Mouse (Mus musculus) neural tube, embryonic 11.5 days (tissue): ENCODE results near the gene Tifa. TPM values are rescaled to one million over a fixed set of nuclear protein-coding genes. Genes with fewer than 3 reads are reported as not detected.

Experiments
- ATAC-seq: fragments of 200-750 bp; cut with Nextera tagmentation; 2 replicates; pipeline ENCODE4 v1.8.0; 2017; ENCODE audit warnings: moderate number of reproducible peaks, mild to moderate bottlenecking, moderate TSS enrichment, moderate library complexity; ENCODE audit not compliant: insufficient read depth, low FRiP score, low TSS enrichment
- DNase-seq: peaks from one replicate; pipeline ENCODE4 v3.0.0-alpha.2; 2015; ENCODE audit warnings: low spot score
- H3K27ac ChIP-seq: fragments of 300-500 bp; sonication (generic); 2 replicates; pipeline ENCODE4 v1.5.1; 2014; ENCODE audit warnings: low read depth, mild to moderate bottlenecking, low read length
- H3K27me3 ChIP-seq: fragments of 300-500 bp; sonication (generic); 2 replicates; pipeline ENCODE4 v1.6.1; 2014; ENCODE audit warnings: mild to moderate bottlenecking, low read length, mixed read lengths; ENCODE audit not compliant: control insufficient read depth, insufficient read depth
- H3K36me3 ChIP-seq: fragments of 300-500 bp; sonication (generic); 2 replicates; pipeline ENCODE4 v1.6.1; 2014; ENCODE audit warnings: mild to moderate bottlenecking, low read length, moderate library complexity, mixed read lengths; ENCODE audit not compliant: control insufficient read depth, insufficient read depth
- H3K4me1 ChIP-seq: fragments of 300-500 bp; sonication (generic); 2 replicates; pipeline ENCODE4 v1.6.1; 2014; ENCODE audit warnings: low read length, mixed read lengths; ENCODE audit not compliant: control insufficient read depth, insufficient read depth
- H3K4me2 ChIP-seq: fragments of 300-500 bp; sonication (generic); 2 replicates; pipeline ENCODE4 v1.6.1; 2014; ENCODE audit warnings: low read depth, mild to moderate bottlenecking, moderate library complexity
- H3K4me3 ChIP-seq: fragments of 300-500 bp; sonication (generic); 2 replicates; pipeline ENCODE4 v1.5.1; 2014; ENCODE audit warnings: low read depth, low read length
- H3K9ac ChIP-seq: fragments of 300-500 bp; sonication (generic); 2 replicates; pipeline ENCODE4 v1.6.1; 2014; ENCODE audit warnings: mild to moderate bottlenecking, low read length
- H3K9me3 ChIP-seq: fragments of 300-500 bp; sonication (generic); 2 replicates; pipeline ENCODE4 v1.6.1; 2016; ENCODE audit warnings: low read length; ENCODE audit not compliant: control insufficient read depth
- WGBS: fragments of 180-500 bp; shearing (Covaris S2); extraction: QIAGEN DNeasy Blood & Tissue Kit; methylation state at CpG from one replicate; pipeline ENCODE4 v1.1.7; 2014; 5-methylcytosine and 5-hydroxymethylcytosine counted together
- polyA plus RNA-seq: library from polyadenylated mRNA; unstranded; fragments of >200 nt; fragmentation: Nextera tagmentation; extraction: Ambion mirVana; gene quantifications from 2 replicates; pipeline ENCODE4 v1.2.1, GENCODE M21; 2014

Gene Tifa
- polyA plus RNA-seq, 1 experiment from 2014 or later, result 2.4 TPM

- Histone ChIP-seq H3K9ac (no peak overlapping the region), H3K4me1 (peaks cover 2% of the 10 kb centered on the region; the same call in 1 of the 2 replicates), H3K36me3 (no peaks in the 10 kb centered on the region), H3K27ac (no peak overlapping the region), H3K27me3 (peaks cover 21% of the 10 kb centered on the region), H3K9me3 (no peaks in the 10 kb centered on the region), H3K4me3 (no peak overlapping the region), H3K4me2 (no peak overlapping the region)
- 89% methylated on average over 6 of the region's 6 CpGs for WGBS
- DNase-seq (no peak), ATAC-seq (no peak)
Measured at GRCm38 (mm10) chr3:127756458-127756857, 33.1 kb upstream of the Tifa start.

DNA sequence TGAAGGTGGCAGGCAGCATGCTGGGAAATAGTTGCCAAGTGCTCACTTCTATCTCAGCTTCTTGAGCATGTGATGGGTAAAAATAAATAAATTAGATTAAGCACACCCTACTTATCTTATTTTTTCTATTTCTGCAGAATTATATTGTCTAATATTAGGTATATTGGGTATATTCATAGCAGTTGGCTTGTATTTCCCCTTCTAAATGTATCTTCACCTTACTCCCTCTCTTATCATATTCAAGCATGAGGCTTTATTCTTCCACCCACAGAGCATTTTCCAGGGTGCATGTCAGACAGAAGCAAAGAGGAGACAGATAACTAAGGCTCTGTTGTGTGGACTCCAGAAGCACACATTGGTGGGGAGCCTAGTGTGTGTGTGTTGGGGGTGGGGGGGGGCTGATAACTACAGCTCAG is 31.7 kb upstream of the Tifa start:
- ATAC-seq (no peak), DNase-seq (no peak)
- no peak overlapping the region for H3K27ac ChIP-seq
- no peaks in the 10 kb centered on the region for H3K36me3 ChIP-seq
- H3K4me1 ChIP-seq, result peaks cover 2% of the 10 kb centered on the region; the same call in 1 of the 2 replicates
- H3K4me3 ChIP-seq, result no peak overlapping the region
- H3K4me2 ChIP-seq, result no peak overlapping the region
- peaks cover 24% of the 10 kb centered on the region for H3K27me3 ChIP-seq
- no peak overlapping the region for H3K9ac ChIP-seq
- H3K9me3 ChIP-seq, result no peaks in the 10 kb centered on the region

- no peak overlapping the region for H3K4me2 ChIP-seq
- no peak overlapping the region for H3K27ac ChIP-seq
- no peaks in the 10 kb centered on the region for H3K36me3 ChIP-seq
- H3K27me3 ChIP-seq, result peaks cover 21% of the 10 kb centered on the region
- WGBS, result 11% methylated on average over 4 of the region's 4 CpGs
- H3K9me3 ChIP-seq, result no peaks in the 10 kb centered on the region
- H3K4me3 ChIP-seq, result no peak overlapping the region
- H3K4me1 ChIP-seq, result peaks cover 2% of the 10 kb centered on the region; the same call in 1 of the 2 replicates
- ATAC-seq (no peak), DNase-seq (no peak)
- no peak overlapping the region for H3K9ac ChIP-seq
Measured at GRCm38 (mm10) chr3:127758806-127759205, 30.8 kb upstream of the Tifa start.

DNA sequence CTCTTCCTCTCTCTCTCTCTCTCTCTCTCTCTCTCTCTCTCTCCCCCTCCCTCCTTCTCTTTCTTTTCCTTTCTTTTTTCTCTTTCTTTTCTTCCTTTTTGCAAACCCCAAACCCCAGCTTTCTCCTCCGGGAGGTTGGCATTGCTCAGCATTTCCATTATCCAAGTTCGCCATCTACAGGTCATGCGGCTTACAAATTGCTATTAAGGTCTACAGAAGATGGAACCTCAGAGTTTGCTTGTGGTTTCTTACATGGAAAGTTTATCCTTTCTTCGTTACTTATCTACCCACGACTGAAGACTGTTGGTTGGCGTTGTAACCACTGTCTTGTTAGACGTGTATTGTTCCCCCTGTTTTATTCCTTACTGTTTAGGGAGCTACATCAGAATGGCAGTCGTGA is 30.4 kb upstream of the Tifa start:
- peak; percentile 51 for DNase-seq
- ATAC-seq, result no peak
- H3K4me3 ChIP-seq, result no peak overlapping the region
- no peaks in the 10 kb centered on the region for H3K9me3 ChIP-seq
- no peak overlapping the region for H3K9ac ChIP-seq
- no peaks in the 10 kb centered on the region for H3K36me3 ChIP-seq
- H3K4me2 ChIP-seq, result no peak overlapping the region
- H3K27me3 ChIP-seq, result peaks cover 19% of the 10 kb centered on the region
- no peak overlapping the region for H3K27ac ChIP-seq
- 20% methylated on average over 8 of the region's 8 CpGs for WGBS
- peaks cover 2% of the 10 kb centered on the region; the same call in 1 of the 2 replicates for H3K4me1 ChIP-seq

- WGBS, result 58% methylated on average over 8 of the region's 8 CpGs
- no peak for DNase-seq
Measured at GRCm38 (mm10) chr3:127762403-127762802, 27.2 kb upstream of the Tifa start.

DNA sequence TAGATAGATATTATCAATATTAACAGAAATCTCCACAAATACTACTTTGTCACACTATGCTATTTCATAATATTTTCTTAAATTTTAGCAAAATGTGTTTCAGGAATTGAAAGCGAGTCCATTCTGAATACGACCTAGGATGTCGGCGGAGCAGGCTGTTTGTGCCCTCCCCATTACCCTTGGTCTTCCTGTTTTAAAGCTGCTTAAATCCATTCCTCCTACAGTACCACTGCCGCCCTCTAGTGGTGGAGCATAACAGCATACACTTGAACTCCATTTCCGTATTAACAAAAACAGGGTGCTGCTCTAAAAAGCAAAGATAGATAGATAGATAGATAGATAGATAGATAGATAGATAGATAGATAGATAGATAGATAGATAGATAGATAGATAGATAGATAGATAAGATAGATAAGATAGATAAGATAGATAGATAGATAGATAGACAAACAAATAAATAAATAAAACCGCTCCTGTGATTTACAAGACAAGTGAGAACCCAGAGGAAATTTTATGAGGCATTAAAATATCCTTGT is 26.5 kb upstream of the Tifa start:
- peak; percentile 79 for DNase-seq
- H3K27me3 ChIP-seq, result peaks cover 3% of the 10 kb centered on the region

More at GRCm38 (mm10) chr3:127762403-127762802, 27.2 kb upstream of the Tifa start:
- Histone ChIP-seq H3K9ac (no peak overlapping the region), H3K27ac (no peak overlapping the region), H3K36me3 (no peaks in the 10 kb centered on the region), H3K9me3 (no peaks in the 10 kb centered on the region), H3K27me3 (peaks cover 3% of the 10 kb centered on the region), H3K4me2 (no peak overlapping the region), H3K4me3 (no peak overlapping the region), H3K4me1 (peaks cover 2% of the 10 kb centered on the region; the same call in 1 of the 2 replicates)
- no peak for ATAC-seq

DNA sequence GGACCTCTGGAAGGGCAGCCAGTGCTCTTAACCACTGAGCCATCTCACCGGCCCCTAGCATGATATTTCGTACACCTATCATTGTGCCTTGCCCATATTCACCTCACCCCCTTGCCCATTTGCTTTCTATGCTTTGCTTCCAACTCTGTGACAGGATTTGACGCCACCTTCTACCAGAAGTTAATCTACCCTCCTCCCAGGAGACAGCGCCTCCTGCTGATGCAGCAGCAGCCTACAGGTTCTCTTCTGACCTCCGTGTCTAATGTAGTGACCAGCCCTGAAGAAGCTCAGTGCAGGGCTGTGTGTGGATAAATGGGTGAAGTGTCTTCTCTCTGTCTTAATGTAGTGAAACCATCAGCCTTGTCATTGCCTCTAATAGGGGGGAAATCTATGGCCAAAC is 25.1 kb upstream of the Tifa start:
- Histone ChIP-seq H3K4me1 (no peaks in the 10 kb centered on the region), H3K4me2 (no peak overlapping the region), H3K9ac (no peak overlapping the region), H3K4me3 (no peak overlapping the region), H3K27ac (no peak overlapping the region), H3K27me3 (peaks cover 3% of the 10 kb centered on the region), H3K36me3 (no peaks in the 10 kb centered on the region), H3K9me3 (no peaks in the 10 kb centered on the region)
- DNase-seq, result no peak
- no peak for ATAC-seq
- WGBS, result 54% methylated on average over 5 of the region's 5 CpGs

More for the DNA sequence above, 26.5 kb upstream of the Tifa start:
- ATAC-seq, result peak; percentile 33; the same call in 1 of the 2 replicates
- Histone ChIP-seq H3K4me2 (no peak overlapping the region), H3K9ac (no peak overlapping the region), H3K4me1 (peaks cover 1% of the 10 kb centered on the region; the same call in 1 of the 2 replicates), H3K4me3 (no peak overlapping the region), H3K9me3 (no peaks in the 10 kb centered on the region), H3K36me3 (no peaks in the 10 kb centered on the region), H3K27ac (no peak overlapping the region)
- 27% methylated on average over 7 of the region's 7 CpGs for WGBS

DNA sequence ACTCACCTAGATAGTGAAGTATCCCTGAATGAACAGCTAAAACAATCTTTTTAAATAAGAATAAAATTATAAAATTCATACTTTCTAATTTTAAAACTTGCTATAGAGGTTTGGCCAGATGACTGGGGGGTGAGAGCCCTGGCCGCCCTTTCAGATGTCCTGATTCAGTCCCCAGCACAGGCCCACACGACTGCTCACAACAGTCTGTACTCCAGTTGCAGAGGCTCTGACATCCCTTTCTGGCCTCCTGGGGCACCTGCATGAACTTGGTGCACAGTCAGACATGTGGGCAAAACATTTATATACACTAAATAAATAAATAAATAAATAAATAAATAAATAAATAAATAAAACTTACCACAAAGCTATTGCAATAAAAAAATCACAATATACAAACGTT is 23.6 kb upstream of the Tifa start:
- WGBS, result 72% methylated on average over 3 of the region's 3 CpGs
- no peak overlapping the region for H3K4me2 ChIP-seq
- ATAC-seq (no peak), DNase-seq (no peak)
- H3K4me3 ChIP-seq, result no peak overlapping the region
- peaks cover 3% of the 10 kb centered on the region for H3K27me3 ChIP-seq
- no peak overlapping the region for H3K27ac ChIP-seq
- H3K9ac ChIP-seq, result no peak overlapping the region
- no peaks in the 10 kb centered on the region for H3K9me3 ChIP-seq
- no peaks in the 10 kb centered on the region for H3K4me1 ChIP-seq
- H3K36me3 ChIP-seq, result no peaks in the 10 kb centered on the region

- ATAC-seq (no peak), DNase-seq (no peak)
- Histone ChIP-seq H3K4me2 (no peak overlapping the region), H3K9me3 (no peaks in the 10 kb centered on the region), H3K4me1 (no peaks in the 10 kb centered on the region), H3K9ac (no peak overlapping the region), H3K36me3 (no peaks in the 10 kb centered on the region), H3K27ac (no peak overlapping the region), H3K27me3 (no peaks in the 10 kb centered on the region), H3K4me3 (no peak overlapping the region)
- 87% methylated on average over 11 of the region's 11 CpGs for whole genome bisulfite sequencing
Measured at GRCm38 (mm10) chr3:127769146-127769545, 20.5 kb upstream of the Tifa start.
